Mouse (Mus musculus) CH12.LX (cell line): ENCODE results near the gene Adal. TPM values are rescaled to one million over a fixed set of nuclear protein-coding genes. Genes with fewer than 3 reads are reported as not detected.

Experiments
- DNase-seq: peaks from one replicate; pipeline ENCODE4 v3.0.0-alpha.2; 2013; ENCODE audit errors: extremely low read depth
- H3K27ac ChIP-seq: 2 replicates; pipeline ENCODE4 v1.5.1; 2012; ENCODE audit warnings: low read depth, mild to moderate bottlenecking, control low read depth, moderate library complexity; ENCODE audit not compliant: insufficient read depth
- H3K27me3 ChIP-seq: replicated peaks from 2 replicates; pipeline ENCODE3; 2012; ENCODE audit warnings: inconsistent platforms
- H3K36me3 ChIP-seq, 2 experiments: replicated peaks in 1 of 2; 2 replicates each; pipeline versions ENCODE3 to v1.6.1; 2012; ENCODE audit warnings: inconsistent platforms in 1 of 2, low read length in 1 of 2, mild to moderate bottlenecking in 1 of 2, mixed read lengths in 1 of 2, moderate library complexity in 1 of 2; ENCODE audit not compliant: control insufficient read depth in 1 of 2, insufficient read depth in 1 of 2
- H3K4me1 ChIP-seq, 2 experiments: 2 replicates each; pipeline ENCODE4 v1.6.1; 2012; ENCODE audit warnings: inconsistent platforms in 1 of 2, moderate library complexity in 1 of 2; ENCODE audit not compliant: insufficient read depth in 2 of 2, control insufficient read depth in 1 of 2
- H3K4me2 ChIP-seq: 2 replicates; pipeline ENCODE4 v1.6.1; 2012; ENCODE audit warnings: low read depth, mild to moderate bottlenecking, control low read depth; ENCODE audit not compliant: poor library complexity, insufficient read depth, severe bottlenecking
- H3K4me3 ChIP-seq, 3 experiments: fragments of 150-350 bp in 1 of 3; sonication (generic) in 1 of 3; replicated peaks in 1 of 3; 2 replicates each; pipeline versions ENCODE3 to v1.5.1; 2011 to 2012; ENCODE audit warnings: low read depth in 2 of 3, low read length in 2 of 3, mild to moderate bottlenecking in 2 of 3, moderate library complexity in 2 of 3, control low read depth in 1 of 3, improper control_type of control experiment in 1 of 3, inconsistent platforms in 1 of 3, mixed read lengths in 1 of 3; ENCODE audit not compliant: poor library complexity in 1 of 3
- H3K79me2 ChIP-seq: replicated peaks from 2 replicates; pipeline ENCODE4 v1.6.1; 2012; ENCODE audit warnings: mild to moderate bottlenecking, moderate library complexity; ENCODE audit not compliant: control insufficient read depth, poor library complexity, insufficient read depth, severe bottlenecking; ENCODE audit errors: extremely low read depth
- H3K9ac ChIP-seq: 2 replicates; pipeline ENCODE4 v1.6.1; 2012; ENCODE audit warnings: low read depth, mild to moderate bottlenecking, control low read depth, moderate library complexity; ENCODE audit not compliant: insufficient read depth
- H3K9me3 ChIP-seq: replicated peaks from 2 replicates; pipeline ENCODE3; 2012; ENCODE audit warnings: low read length, inconsistent platforms, mixed read lengths
- CHD2 ChIP-seq: IDR thresholded peaks from 2 replicates; pipeline ENCODE4 v1.6.1; 2011; ENCODE audit warnings: low read length, improper control_type of control experiment
- CTCF ChIP-seq, 2 experiments: IDR thresholded peaks in 1 of 2; conservative IDR thresholded peaks in 1 of 2; 2 replicates each; pipeline ENCODE4 v1.5.1; 2011 to 2012; ENCODE audit warnings: low read depth in 2 of 2, low read length in 2 of 2, improper control_type of control experiment in 1 of 2, inconsistent platforms in 1 of 2, mild to moderate bottlenecking in 1 of 2, moderate library complexity in 1 of 2
- E2F4 ChIP-seq: IDR thresholded peaks from 2 replicates; pipeline ENCODE4 v1.6.1; 2011; ENCODE audit warnings: low read depth, low read length, improper control_type of control experiment; ENCODE audit not compliant: insufficient replicate concordance
- ELF1 ChIP-seq: IDR thresholded peaks from 2 replicates; pipeline ENCODE4 v1.6.1; 2014; ENCODE audit warnings: low read depth, mild to moderate bottlenecking, inconsistent platforms, low read length, improper control_type of control experiment
- EP300 ChIP-seq: IDR thresholded peaks from 2 replicates; pipeline ENCODE4 v1.6.1; 2011; ENCODE audit warnings: low read length, improper control_type of control experiment
- JUN ChIP-seq: IDR thresholded peaks from 2 replicates; pipeline ENCODE4 v1.6.1; 2011; ENCODE audit warnings: low read depth, mild to moderate bottlenecking, low read length, improper control_type of control experiment, moderate library complexity; ENCODE audit not compliant: insufficient read depth
- JUND ChIP-seq: conservative IDR thresholded peaks from 2 replicates; pipeline ENCODE4 v1.6.1; 2011; ENCODE audit warnings: low read depth, low read length, improper control_type of control experiment
- MAZ ChIP-seq: IDR thresholded peaks from 2 replicates; pipeline ENCODE4 v1.6.1; 2012; ENCODE audit warnings: low read depth, mild to moderate bottlenecking, inconsistent platforms, low read length, improper control_type of control experiment, moderate library complexity
- NRF1 ChIP-seq: IDR thresholded peaks from 2 replicates; pipeline ENCODE4 v1.6.1; 2014; ENCODE audit warnings: low read depth, mild to moderate bottlenecking, inconsistent platforms, low read length, improper control_type of control experiment, moderate library complexity
- PAX5 ChIP-seq: IDR thresholded peaks from 2 replicates; pipeline ENCODE4 v1.6.1; 2012; ENCODE audit warnings: low read length, inconsistent platforms, mixed read lengths
- POLR2A ChIP-seq: IDR thresholded peaks from 2 replicates; pipeline ENCODE4 v1.6.1; 2011; ENCODE audit warnings: low read depth, mild to moderate bottlenecking, improper control_type of control experiment, low read length
- POLR2AphosphoS2 ChIP-seq: IDR thresholded peaks from 2 replicates; pipeline ENCODE4 v1.6.1; 2011; ENCODE audit warnings: low read depth, low read length, improper control_type of control experiment
- RAD21 ChIP-seq: IDR thresholded peaks from 2 replicates; pipeline ENCODE4 v1.6.1; 2011; ENCODE audit warnings: low read depth, mild to moderate bottlenecking, low read length, improper control_type of control experiment, moderate library complexity
- SMC3 ChIP-seq: IDR thresholded peaks from 2 replicates; pipeline ENCODE4 v1.6.1; 2011; ENCODE audit warnings: low read depth, low read length, improper control_type of control experiment
- TCF12 ChIP-seq: IDR thresholded peaks from 2 replicates; pipeline ENCODE4 v1.6.1; 2014; ENCODE audit warnings: low read depth, mild to moderate bottlenecking, inconsistent platforms, low read length, improper control_type of control experiment
- UBTF ChIP-seq: IDR thresholded peaks from 2 replicates; pipeline ENCODE4 v1.6.1; 2012; ENCODE audit warnings: low read depth, mild to moderate bottlenecking, inconsistent platforms, low read length, improper control_type of control experiment, moderate library complexity
- USF1 ChIP-seq: IDR thresholded peaks from 2 replicates; pipeline ENCODE4 v1.6.1; 2014; ENCODE audit warnings: low read depth, mild to moderate bottlenecking, inconsistent platforms, low read length, improper control_type of control experiment
- ZC3H11A ChIP-seq: IDR thresholded peaks from 2 replicates; pipeline ENCODE4 v1.6.1; 2012; ENCODE audit warnings: low read depth, mild to moderate bottlenecking, inconsistent platforms, low read length, improper control_type of control experiment
- dilution Hi-C: fragments of 300-500 bp; cut with MboI; formaldehyde crosslinking; loops from 2 replicates; pipeline ENCODE4 v1.14.3; 2020; ENCODE audit warnings: low sequenced_read_pairs; ENCODE audit not compliant: extremely low pct_unique_long_range_greater_than_20kb, extremely low pct_ligation_motif_present
- in situ Hi-C: fragments of 300-500 bp; cut with MboI; formaldehyde crosslinking; loops from 3 replicates; pipeline ENCODE4 v1.14.3; 2019; ENCODE audit warnings: low sequenced_read_pairs, low pct_ligation_motif_present, low pct_unique_long_range_greater_than_20kb, mixed read lengths
- polyA plus RNA-seq: library from polyadenylated mRNA; unstranded; fragments of >175 nt; gene quantifications from 2 replicates; pipeline ENCODE4 v1.2.1, GENCODE M21; 2012; ENCODE audit warnings: low read depth; ENCODE audit not compliant: insufficient read length
- total RNA-seq, 2 experiments: library from RNA; depleted of rRNA; stranded (reverse); fragments of 300-350 nt in 1 of 2; fragments of >200 nt in 1 of 2; gene quantifications; 2 replicates each; pipeline ENCODE4 v1.2.3; 2012 to 2014

Adal gene
- total and polyA plus RNA-seq, 3 experiments, result 7.3 to 12.5 (median 10.4) TPM

DNA sequence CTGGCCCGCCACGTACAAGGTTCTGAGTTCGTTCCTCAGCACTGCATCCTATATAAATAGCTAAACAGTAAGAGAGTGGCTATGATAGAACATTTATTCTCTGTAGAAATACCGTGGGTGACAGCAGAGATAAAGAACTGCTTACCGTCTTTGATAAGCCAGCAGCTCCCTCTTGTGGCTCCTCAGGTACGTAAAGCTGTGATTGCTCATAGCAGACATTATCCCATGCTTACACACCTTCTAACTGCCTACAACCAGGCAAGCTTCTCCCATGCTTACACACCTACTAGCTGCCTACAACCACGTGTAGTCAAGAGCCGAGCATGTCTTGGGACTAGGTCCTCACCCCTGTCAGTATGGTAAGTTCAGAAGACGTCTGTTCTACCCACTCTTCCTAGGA lies 38.2 kb upstream of the Adal start:
- Histone ChIP-seq H3K36me3 (no peaks in the 10 kb centered on the region), H3K4me1 (peaks cover 0 to 7% of the 10 kb centered on the region in 2 experiments), H3K27ac (no peak overlapping the region), H3K79me2 (no peaks in the 10 kb centered on the region), H3K9ac (peak overlapping the region; percentile 27; the same call in 1 of the 2 replicates), H3K4me2 (peak overlapping the region; percentile 97), H3K9me3 (no peaks in the 10 kb centered on the region), H3K27me3 (peaks cover 11% of the 10 kb centered on the region), H3K4me3 (no peak overlapping the region)
- peak; percentile 72 for DNase-seq
- in situ Hi-C loops, result loop anchor here (25.0 kb wide), 1 partner anchor 640 kb away; the partner anchor contains the start of gene Capn3
- no peak for TF ChIP-seq EP300
- TF ChIP-seq NRF1, result no peak
- no peak for TF ChIP-seq TCF12
- peak; percentile 95 for TF ChIP-seq RAD21
- TF ChIP-seq CTCF (conservative IDR thresholded peaks at IDR 0.05 in 1 of 2, IDR thresholded peaks at IDR 0.05 in 1 of 2; ENCODE audit: low read depth in 2 of 2, low read length in 2 of 2), result peak in 1 of 2 experiments; percentile 93; a peak in 2 of 4 replicates
- TF ChIP-seq CHD2, result no peak
- TF ChIP-seq ZC3H11A, result 0 out of 2 replicates have a peak, but pooled peaks have one; percentile 23
- no peak for TF ChIP-seq UBTF
- TF ChIP-seq SMC3, result peak; percentile 81
- dilution Hi-C loops, result no loop called here

DNA sequence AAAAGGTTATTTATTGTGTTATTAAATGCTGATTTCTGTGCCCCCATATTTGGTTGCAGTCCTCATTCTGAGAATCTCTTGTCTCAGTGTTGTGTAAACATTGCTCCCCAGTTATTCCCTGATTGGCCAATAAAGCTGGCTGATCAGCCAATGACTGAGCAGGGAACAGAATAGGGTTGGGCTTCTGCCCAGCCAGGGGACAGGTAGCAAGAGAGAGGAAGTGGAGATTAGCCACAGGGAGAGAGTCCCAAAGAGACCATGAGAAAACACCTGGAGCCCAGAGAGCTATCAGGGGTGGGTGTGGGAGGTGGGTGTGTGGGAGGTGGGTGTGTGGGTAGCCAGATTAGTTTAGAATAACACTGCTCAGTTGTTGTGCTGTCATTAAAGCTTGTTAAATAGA lies 34.3 kb upstream of the Adal start:
- H3K27ac ChIP-seq, result no peak overlapping the region
- no peaks in the 10 kb centered on the region for H3K79me2 ChIP-seq
- H3K9ac ChIP-seq, result no peak overlapping the region
- no peak for DNase-seq
- H3K36me3 ChIP-seq, result no peaks in the 10 kb centered on the region
- peaks cover 9% of the 10 kb centered on the region for H3K27me3 ChIP-seq
- in situ Hi-C loops (loop anchor here (25.0 kb wide), 1 partner anchor 644 kb away; the partner anchor contains the start of gene Capn3), dilution Hi-C loops (no loop called here)
- no peaks in the 10 kb centered on the region for H3K9me3 ChIP-seq
- no peak overlapping the region for H3K4me3 ChIP-seq
- H3K4me1 ChIP-seq, result peaks cover 0 to 6% of the 10 kb centered on the region in 2 experiments
- H3K4me2 ChIP-seq, result no peak overlapping the region
- no peak for TF ChIP-seq POLR2A

DNA sequence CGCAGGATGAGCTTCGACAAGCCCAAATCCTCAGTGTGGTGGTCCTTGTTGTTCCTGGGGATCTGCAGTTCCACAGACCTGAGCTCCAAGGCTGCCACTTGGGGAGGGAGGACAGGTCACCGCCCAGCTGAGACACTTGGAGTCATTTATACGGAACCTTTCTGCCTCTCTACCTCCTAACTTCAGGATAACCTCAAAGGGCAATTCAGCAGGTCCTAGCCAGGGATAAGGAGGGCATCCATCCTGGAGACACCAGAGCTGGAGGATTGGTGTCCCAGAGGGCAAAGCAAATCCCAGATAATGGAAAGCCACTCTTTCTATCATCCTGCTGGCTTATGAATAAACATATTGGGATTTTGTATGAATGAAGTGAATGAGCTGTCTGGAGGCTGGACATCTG lies 30.5 kb upstream of the Adal start, which contains the start of gene Tgm7:
Tgm7 (minus strand) TSS at position 101 of the 400 bp plus-strand sequence.
- H3K9ac ChIP-seq, result no peak within 1 kb of the TSS
- TF ChIP-seq SMC3 (no peak), E2F4 (no peak), RAD21 (no peak), ELF1 (no peak), MAZ (no peak), USF1 (no peak), PAX5 (no peak), CTCF (conservative IDR thresholded peaks at IDR 0.05 in 1 of 2, IDR thresholded peaks at IDR 0.05 in 1 of 2; ENCODE audit: low read depth in 2 of 2, low read length in 2 of 2) (no peak), JUND (no peak), POLR2AphosphoS2 (no peak), JUN (no peak)
- no peaks in the 10 kb centered on the region for H3K36me3 ChIP-seq
- peaks cover 22% of the 10 kb centered on the region for H3K27me3 ChIP-seq
- in situ Hi-C loops (loop anchor here (25.0 kb wide), 1 partner anchor 647 kb away; the partner anchor contains the start of gene Capn3), dilution Hi-C loops (no loop called here)
- H3K4me3 ChIP-seq, result no peak within 1 kb of the TSS
- no peak within 1 kb of the TSS for H3K4me2 ChIP-seq
- no peaks in the 10 kb centered on the region for H3K79me2 ChIP-seq
- no peak within 1 kb of the TSS for H3K27ac ChIP-seq
- no peaks in the 10 kb centered on the region for H3K9me3 ChIP-seq
- no peaks in the 10 kb centered on the region for H3K4me1 ChIP-seq
- DNase-seq, result no peak
